Mouse (Mus musculus) ES-E14 (cell line): ENCODE results near the gene Krt1. TPM values are rescaled to one million over a fixed set of nuclear protein-coding genes. Genes with fewer than 3 reads are reported as not detected.
A peak's percentile ranks its signal among the peaks of the same experiment; 100 is the strongest.

ENCODE experiments used
- DNase-seq: peaks from one replicate; pipeline ENCODE4 v3.0.0-alpha.2; 2013; ENCODE audit warnings: low read depth, low spot score
- H3K27ac ChIP-seq: 2 replicates; pipeline ENCODE4 v1.5.1; 2012; ENCODE audit warnings: low read depth, mild to moderate bottlenecking, low read length, moderate library complexity, mixed read lengths; ENCODE audit not compliant: poor library complexity, insufficient read depth, severe bottlenecking
- H3K36me3 ChIP-seq: 2 replicates; pipeline ENCODE4 v1.6.1; 2012; ENCODE audit warnings: mild to moderate bottlenecking, low read length, moderate library complexity, mixed read lengths; ENCODE audit not compliant: control insufficient read depth, poor library complexity, insufficient read depth, severe bottlenecking
- H3K4me1 ChIP-seq, 2 experiments: fragments of 150-350 bp in 1 of 2; sonication (generic) in 1 of 2; 2 replicates each; pipeline ENCODE4 v1.6.1; 2012; ENCODE audit warnings: low read length in 2 of 2, mild to moderate bottlenecking in 1 of 2, mixed read lengths in 1 of 2; ENCODE audit not compliant: control insufficient read depth in 2 of 2, insufficient read depth in 2 of 2, poor library complexity in 1 of 2
- H3K4me3 ChIP-seq, 2 experiments: fragments of 150-350 bp in 1 of 2; sonication (generic) in 1 of 2; 2 replicates each; pipeline ENCODE4 v1.5.1; 2012; ENCODE audit warnings: low read length in 2 of 2, low read depth in 1 of 2, mild to moderate bottlenecking in 1 of 2, mixed read lengths in 1 of 2; ENCODE audit not compliant: insufficient read depth in 1 of 2, poor library complexity in 1 of 2, severe bottlenecking in 1 of 2
- H3K9ac ChIP-seq: 2 replicates; pipeline ENCODE4 v1.6.1; 2012; ENCODE audit warnings: low read depth, mild to moderate bottlenecking, low read length, mixed read lengths; ENCODE audit not compliant: poor library complexity, insufficient read depth, severe bottlenecking
- H3K9me3 ChIP-seq: fragments of 150-350 bp; sonication (generic); 2 replicates; pipeline ENCODE4 v1.6.1; 2012; ENCODE audit warnings: low read depth, mild to moderate bottlenecking, low read length; ENCODE audit not compliant: control insufficient read depth, insufficient read depth
- CHD2 ChIP-seq: IDR thresholded peaks from 2 replicates; pipeline ENCODE4 v1.6.1; 2014; ENCODE audit warnings: mild to moderate bottlenecking, low read depth, low read length, inconsistent platforms
- HCFC1 ChIP-seq: IDR thresholded peaks from 2 replicates; pipeline ENCODE4 v1.6.1; 2012; ENCODE audit warnings: low read length, inconsistent platforms, borderline replicate concordance; ENCODE audit not compliant: insufficient read depth
- MAFK ChIP-seq: IDR thresholded peaks from 2 replicates; pipeline ENCODE4 v1.6.1; 2014; ENCODE audit warnings: mild to moderate bottlenecking, low read depth, low read length, inconsistent platforms; ENCODE audit not compliant: insufficient read depth
- ZC3H11A ChIP-seq: IDR thresholded peaks from 2 replicates; pipeline ENCODE4 v1.6.1; 2012; ENCODE audit warnings: low read depth, mild to moderate bottlenecking, inconsistent platforms, low read length, borderline replicate concordance
- ZNF384 ChIP-seq: IDR thresholded peaks from 2 replicates; pipeline ENCODE4 v1.6.1; 2012; ENCODE audit warnings: low read depth, low read length, inconsistent platforms
- in situ Hi-C, 2 experiments: fragments of 600-800 bp; cut with MboI; formaldehyde crosslinking; loops; one replicate each; pipeline ENCODE4 v1.15.1; 2025; ENCODE audit warnings: low sequenced_read_pairs in 2 of 2, inconsistent platforms in 1 of 2; ENCODE audit not compliant: unreplicated experiment in 2 of 2
- total RNA-seq: library from RNA; depleted of rRNA; stranded (reverse); fragments of 300-350 nt; gene quantifications from 2 replicates; pipeline ENCODE4 v1.2.3, GENCODE M21; 2012

Krt1 gene
- total RNA-seq, 1 experiment = 0.09 TPM

GRCm38 (mm10) chr15:101833131-101833530 lies 17.5 kb downstream of the Krt1 start:
- H3K9me3 ChIP-seq = no peaks in the 10 kb centered on the region
- peaks cover 0 to 2% of the 10 kb centered on the region in 2 experiments; a peak in 1 of 4 replicates for H3K4me1 ChIP-seq
- no peak overlapping the region for H3K27ac ChIP-seq
- TF ChIP-seq ZNF384 (no peak), ZC3H11A (no peak), CHD2 (no peak), MAFK (no peak), HCFC1 (no peak)
- in situ Hi-C loops = no loop called here
- no peak for DNase-seq
- H3K4me3 ChIP-seq = no peak overlapping the region
- no peak overlapping the region for H3K9ac ChIP-seq
- no peaks in the 10 kb centered on the region for H3K36me3 ChIP-seq

DNA sequence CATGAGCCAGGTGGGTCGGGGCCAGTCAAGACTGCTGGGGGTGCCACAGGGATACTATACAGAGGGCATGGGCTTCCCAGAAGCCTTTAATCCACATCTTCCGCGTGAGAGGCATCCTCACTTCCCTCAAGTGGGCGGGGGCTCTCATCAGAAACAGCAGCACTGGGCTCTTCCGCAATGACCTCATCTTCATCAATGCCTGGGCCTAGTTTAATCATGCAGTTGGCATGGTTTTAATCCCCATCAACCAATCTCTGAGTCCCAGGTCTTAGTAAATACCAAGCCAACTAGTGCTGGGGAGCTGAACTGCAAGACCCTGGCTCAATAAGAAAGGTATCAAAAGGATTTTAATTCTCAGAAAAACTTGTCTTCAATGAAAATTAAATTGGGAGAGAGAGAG lies 21.2 kb downstream of the Krt1 start:
- H3K9ac ChIP-seq = no peak overlapping the region
- no peaks in the 10 kb centered on the region; a peak in 1 of 4 replicates for H3K4me1 ChIP-seq
- no peak overlapping the region for H3K27ac ChIP-seq
- no peak for TF ChIP-seq HCFC1
- no peak for TF ChIP-seq CHD2
- TF ChIP-seq ZNF384 = no peak
- no peak for TF ChIP-seq ZC3H11A
- no peak for TF ChIP-seq MAFK
- no peaks in the 10 kb centered on the region for H3K36me3 ChIP-seq
- in situ Hi-C loops = no loop called here
- no peaks in the 10 kb centered on the region for H3K9me3 ChIP-seq
- H3K4me3 ChIP-seq = no peak overlapping the region
- DNase-seq = no peak

- in situ Hi-C loops = no loop called here
- no peaks in the 10 kb centered on the region for H3K9me3 ChIP-seq
- no peak overlapping the region for H3K27ac ChIP-seq
- no peaks in the 10 kb centered on the region for H3K4me1 ChIP-seq
- no peak overlapping the region for H3K4me3 ChIP-seq
- TF ChIP-seq HCFC1 (no peak), ZC3H11A (no peak), MAFK (no peak), CHD2 (no peak), ZNF384 (no peak)
- H3K36me3 ChIP-seq = no peaks in the 10 kb centered on the region
- H3K9ac ChIP-seq = no peak overlapping the region
- no peak for DNase-seq
These were observed 28.8 kb downstream of the Krt1 start for GRCm38 (mm10) chr15:101821786-101822185.

DNA sequence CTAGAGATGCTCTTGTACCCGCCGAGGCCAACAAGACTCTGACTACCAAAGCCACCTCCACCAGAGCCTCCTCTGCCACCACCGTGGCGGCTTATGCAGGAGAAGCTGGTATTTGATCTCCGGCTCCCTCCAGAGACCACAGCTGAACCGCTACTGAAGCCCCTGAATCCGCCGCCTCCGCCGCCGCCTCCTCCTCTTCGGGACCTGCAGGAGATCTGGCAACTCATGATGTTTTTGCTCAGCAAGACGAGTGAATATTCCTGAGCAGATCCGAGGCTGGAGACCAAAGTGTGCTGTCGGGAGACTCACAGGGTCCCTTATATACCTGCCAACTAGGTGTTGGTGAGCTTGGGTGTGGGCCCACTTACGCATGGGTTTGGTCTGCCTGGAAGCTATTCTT lies 32.7 kb downstream of the Krt1 start, which contains the start of gene Krt2:
Gene Krt2 (minus strand): TSS at position 295 of the 400 bp plus-strand sequence.
- in situ Hi-C loops = no loop called here
- TF ChIP-seq MAFK (no peak), ZC3H11A (no peak), HCFC1 (no peak), ZNF384 (no peak), CHD2 (no peak)

More for the DNA sequence above, 32.7 kb downstream of the Krt1 start, which contains the start of gene Krt2:
- Histone ChIP-seq H3K4me3 (peak within 1 kb of the TSS; percentile 36 to 55; a peak in 3 of 4 replicates), H3K27ac (no peak within 1 kb of the TSS), H3K4me1 (no peaks in the 10 kb centered on the region), H3K9ac (no peak within 1 kb of the TSS), H3K36me3 (no peaks in the 10 kb centered on the region), H3K9me3 (no peaks in the 10 kb centered on the region)
- DNase-seq = no peak
